Mouse (Mus musculus): ENCODE data around the gene Nkx2-3. TPM values are rescaled to one million over a fixed set of nuclear protein-coding genes. Genes with fewer than 3 reads are reported as not detected.
A peak's percentile ranks its signal among the peaks of the same experiment; 100 is the strongest.

Nkx2-3 gene
- polyA plus RNA-seq (2012; rRNA removed), result 9.1 and 11.7 TPM in 2 replicates

DNA sequence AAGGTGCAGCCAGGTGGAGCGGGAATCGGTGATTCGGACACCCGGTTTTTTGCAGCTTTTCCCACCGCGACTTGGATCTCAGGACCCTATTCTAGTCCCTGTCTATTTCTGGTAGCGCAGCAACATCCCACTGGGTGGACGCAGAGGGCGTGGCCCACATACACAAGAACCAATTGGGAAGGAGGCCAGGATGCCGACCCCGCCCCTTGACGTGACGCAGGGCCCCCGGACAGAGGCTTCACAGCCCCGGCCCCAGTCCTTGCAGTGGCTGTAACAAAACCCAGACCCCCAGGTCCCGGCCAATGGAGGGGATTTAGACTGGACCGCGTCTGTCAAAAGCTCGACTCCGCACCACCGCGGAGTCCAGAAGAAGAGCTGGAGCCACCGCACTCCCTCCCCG is at the start of gene Nkx2-3:
Gene Nkx2-3, plus strand, starts transcription at position 275 of the 400 bp plus-strand sequence.
- no peak for DNase-seq (ENCODE audit: low read depth, low spot score)
- 4% methylated on average over 24 of the region's 24 CpGs for WGBS

- DNase-seq (ENCODE audit: low read depth, low spot score), result no peak
- WGBS, result 44% methylated on average over 5 of the region's 5 CpGs
These were observed 49.0 kb upstream of the Nkx2-3 start for GRCm38 (mm10) chr19:43563166-43563565.

- WGBS, result 59% methylated on average over 9 of the region's 9 CpGs
- no peak for DNase-seq (ENCODE audit: low read depth, low spot score)
These were observed 43.8 kb upstream of the Nkx2-3 start for GRCm38 (mm10) chr19:43568298-43568697.

DNA sequence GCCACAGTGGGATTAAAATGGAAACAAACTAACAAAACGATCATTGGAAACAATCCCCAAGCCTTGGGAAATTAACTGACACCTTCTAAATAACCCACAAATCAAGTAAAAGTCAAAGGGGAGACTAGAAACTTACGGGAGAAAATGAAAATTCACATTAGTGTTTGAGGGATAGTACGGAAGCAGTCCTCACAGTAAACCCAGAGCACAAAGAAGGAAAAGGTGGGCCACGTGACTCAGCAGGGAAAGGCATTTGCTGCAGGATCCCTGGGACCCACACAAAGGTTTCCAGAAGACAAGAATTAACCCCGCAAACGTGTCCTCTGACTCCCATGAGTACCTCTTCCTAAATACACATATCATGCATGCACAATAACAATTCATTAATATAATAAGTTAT is 43.0 kb upstream of the Nkx2-3 start:
- DNase-seq (ENCODE audit: low read depth, low spot score), result no peak
- WGBS, result 67% methylated on average over 6 of the region's 6 CpGs

- peak; percentile 56 for DNase-seq (ENCODE audit: low read depth, low spot score)
- WGBS, result 13% methylated on average over 32 of the region's 32 CpGs
These were observed 41.0 kb upstream of the Nkx2-3 start for GRCm38 (mm10) chr19:43570831-43571790.

DNA sequence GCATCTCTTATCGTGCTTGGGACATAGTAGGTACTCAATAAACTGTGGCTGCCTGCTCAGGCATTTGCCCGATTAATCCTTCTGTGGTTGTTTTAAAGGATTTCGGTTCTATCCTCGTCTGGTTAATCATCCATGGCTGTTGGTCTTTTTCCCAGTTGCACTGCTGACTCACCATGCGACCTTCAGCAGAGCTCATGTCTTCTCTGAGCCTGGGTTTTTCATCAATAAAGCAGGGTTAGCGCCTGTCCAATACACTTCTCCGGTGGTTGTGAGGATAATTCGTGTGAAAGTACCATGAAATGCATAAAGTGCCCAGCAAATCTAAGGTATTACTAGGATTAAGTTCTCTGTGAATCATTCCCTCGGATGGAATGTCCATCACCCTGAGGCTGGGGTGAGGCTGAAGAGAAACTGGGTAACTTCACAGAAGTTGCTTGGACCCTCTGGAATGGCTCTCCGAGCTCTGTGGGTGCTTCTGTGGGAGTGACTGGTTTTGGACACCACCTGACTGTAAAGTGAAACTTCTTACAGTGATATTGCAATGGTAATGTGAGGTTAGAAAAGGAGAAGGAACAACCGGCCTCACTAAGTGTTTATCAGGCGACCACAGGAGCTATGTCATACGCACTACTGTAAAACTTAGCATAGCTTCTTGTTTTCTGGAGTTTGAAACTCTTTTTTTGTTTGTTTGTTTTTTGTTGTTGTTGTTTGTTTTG is 32.9 kb upstream of the Nkx2-3 start:
- DNase-seq (ENCODE audit: low read depth, low spot score), result no peak
- 49% methylated on average over 13 of the region's 13 CpGs for WGBS

DNA sequence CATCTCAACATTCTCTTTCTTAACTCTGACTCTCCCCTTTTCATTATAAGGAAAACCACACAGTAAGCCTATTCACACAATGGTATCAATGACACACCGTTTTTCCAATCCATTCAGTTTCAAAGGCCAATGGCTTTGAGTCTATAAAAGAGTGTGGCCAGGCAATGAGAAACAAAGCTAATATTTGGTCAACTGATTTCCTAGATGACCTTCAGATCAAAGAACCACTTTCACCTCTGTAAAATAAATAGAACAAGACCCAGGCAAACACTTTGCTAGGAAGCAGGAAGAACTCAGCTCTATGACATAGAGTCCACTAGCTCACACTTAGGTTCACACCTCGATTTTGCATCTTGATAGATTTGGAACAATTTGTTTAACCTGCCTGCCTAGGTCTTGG is 30.9 kb upstream of the Nkx2-3 start:
- DNase-seq (ENCODE audit: low read depth, low spot score), result no peak
- 40% methylated on average over 2 of the region's 2 CpGs for WGBS

DNA sequence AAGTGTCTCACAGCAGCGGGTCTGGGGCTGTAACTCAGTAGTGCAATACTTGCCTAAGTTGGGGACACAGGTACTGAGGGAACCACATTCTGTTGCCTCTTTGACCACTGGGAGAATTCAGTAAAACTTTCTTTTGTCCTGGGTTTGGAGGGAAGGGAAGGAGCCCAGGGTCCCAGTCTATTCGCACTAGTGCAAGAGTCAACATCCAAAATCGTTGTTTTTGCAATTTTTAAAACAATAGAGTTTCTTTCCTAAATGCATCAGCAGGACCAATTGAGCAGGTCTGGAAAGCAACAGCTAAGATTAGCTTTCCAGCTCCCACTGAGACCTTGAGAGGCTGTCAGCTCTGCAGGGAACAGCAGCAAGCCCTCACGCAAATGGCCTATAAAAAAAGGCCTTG is 28.9 kb upstream of the Nkx2-3 start:
- 34% methylated on average over 4 of the region's 4 CpGs for WGBS
- DNase-seq (ENCODE audit: low read depth, low spot score), result no peak

- DNase-seq (ENCODE audit: low read depth, low spot score), result no peak
- 15% methylated on average over 17 of the region's 17 CpGs for WGBS
These were observed 28.5 kb upstream of the Nkx2-3 start for GRCm38 (mm10) chr19:43583595-43583994.

GRCm38 (mm10) chr19:43584788-43585187 is 27.3 kb upstream of the Nkx2-3 start:
- WGBS, result 1% methylated on average over 13 of the region's 13 CpGs
- DNase-seq (ENCODE audit: low read depth, low spot score), result no peak

DNA sequence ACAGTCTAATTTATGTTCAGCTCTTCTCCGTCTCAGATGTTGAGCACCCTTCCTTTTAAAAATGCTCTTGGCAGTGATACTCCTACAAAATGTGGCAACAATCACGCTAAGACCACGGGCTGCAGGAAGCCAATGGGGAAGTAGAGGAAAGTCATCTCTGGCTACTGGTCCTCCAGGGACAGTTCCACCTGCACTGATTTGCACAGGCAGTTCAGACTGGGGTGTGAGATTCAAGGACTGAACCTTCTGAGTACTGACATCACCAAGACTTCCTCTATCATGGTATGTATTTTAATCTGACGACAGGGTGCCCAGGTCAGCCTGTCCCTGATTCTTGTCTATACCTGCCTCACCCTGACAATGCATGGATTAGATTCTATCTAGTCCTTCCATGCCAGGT is 20.1 kb upstream of the Nkx2-3 start:
- no peak for DNase-seq (ENCODE audit: low read depth, low spot score)
- 61% methylated on average over 4 of the region's 4 CpGs for WGBS

DNA sequence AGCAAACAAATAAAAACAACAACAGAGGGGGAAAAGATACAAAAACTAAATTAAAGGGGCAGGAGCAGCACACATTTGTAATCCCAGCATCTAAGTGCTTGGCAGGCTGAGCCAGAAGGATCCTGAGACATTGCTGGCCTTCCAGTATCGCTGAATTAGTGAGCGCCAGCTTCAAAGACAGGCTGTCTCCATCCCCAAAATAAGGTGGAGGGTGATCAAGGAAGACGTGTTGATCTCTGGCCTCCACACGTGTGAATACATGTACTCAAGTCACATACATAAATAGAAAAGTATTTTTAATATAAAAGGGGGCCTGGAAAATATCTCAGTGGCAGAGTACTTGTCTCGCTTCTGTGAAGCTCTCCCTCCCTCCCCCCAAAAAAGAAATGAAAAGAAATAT is 15.1 kb upstream of the Nkx2-3 start:
- 45% methylated on average over 5 of the region's 5 CpGs for WGBS

DNA sequence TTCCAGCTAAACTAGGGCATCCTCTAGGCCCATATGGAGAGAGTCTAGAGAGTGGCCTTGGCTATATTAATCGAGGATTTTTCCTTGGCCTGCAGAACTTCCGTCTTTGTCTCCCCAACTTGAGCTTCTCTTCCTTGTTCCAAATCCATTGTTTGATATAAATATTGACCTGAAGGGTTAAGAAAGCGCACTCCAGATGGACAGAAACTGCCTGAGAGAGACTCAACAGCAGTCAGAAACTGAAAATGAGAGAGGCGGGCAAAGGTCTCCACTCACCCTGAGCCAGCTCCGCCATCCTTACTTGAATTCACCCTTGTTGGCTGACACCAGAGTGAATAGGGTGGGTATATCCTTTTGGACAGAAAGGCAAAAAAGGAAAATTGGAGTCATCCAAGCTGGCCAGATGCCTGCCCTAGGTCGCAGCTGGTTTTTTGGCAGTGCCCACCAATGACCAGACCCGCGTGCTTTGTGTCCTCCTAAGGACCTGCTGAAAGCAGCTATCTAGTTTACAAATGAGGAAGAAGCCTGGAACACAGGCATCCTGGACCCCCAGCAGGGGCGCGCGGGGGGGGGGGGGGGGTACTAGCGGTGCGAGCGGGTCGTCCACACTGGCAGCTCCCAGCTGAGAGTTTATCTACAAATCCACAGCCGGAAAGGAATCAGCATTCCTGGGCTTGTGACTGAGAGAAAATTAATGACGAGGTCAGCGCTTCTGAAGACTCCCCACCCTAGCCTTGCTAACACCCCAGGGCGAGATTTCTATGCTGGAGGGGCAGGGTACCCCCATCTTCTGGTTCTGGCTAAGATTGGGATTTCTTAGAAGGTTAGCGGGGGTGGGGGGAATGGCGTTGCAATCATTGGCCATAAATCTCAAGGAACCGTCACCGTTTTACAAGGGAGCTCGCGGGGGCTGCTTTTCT is 13.1 kb upstream of the Nkx2-3 start:
- 9% methylated on average over 25 of the region's 25 CpGs for WGBS
- no peak for DNase-seq (ENCODE audit: low read depth, low spot score)

More for the DNA sequence above, 15.1 kb upstream of the Nkx2-3 start:
- DNase-seq (ENCODE audit: low read depth, low spot score), result no peak

DNA sequence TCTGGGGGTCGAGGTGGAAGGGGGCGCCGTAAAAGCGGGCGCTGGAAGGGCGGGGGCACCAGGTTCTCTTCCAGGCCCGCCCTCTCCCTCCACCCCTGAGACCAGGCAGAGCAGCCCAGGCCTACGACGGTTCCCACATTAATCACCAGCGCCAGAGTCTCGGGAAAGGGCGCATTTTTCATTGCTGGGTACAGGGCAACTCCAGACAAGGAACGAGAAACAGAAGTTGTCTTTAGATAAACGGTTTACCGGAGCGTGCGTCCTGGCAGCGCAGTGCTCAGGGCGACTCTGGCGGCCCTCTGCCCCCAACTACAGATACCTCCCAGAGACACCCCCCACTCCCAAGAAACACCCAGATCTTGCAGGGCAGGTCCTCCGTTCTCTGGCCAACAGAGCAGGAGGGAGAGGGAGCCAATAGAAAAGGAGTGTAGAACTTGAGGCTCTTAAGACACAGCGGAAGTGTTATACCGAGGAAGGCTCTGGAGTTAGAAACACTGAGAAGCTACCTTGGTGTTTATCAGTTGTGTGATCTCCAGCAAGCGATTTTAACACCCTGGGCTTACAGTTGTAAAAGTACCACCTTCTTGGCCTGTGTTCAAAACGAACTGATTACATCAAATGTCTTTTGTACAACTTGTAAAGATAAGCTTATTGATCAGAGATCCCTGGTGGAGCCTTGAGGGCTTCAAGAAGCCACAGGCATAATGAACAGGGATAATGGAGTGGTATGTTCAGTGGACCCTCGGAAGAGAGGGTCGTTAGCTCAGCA is 12.2 kb upstream of the Nkx2-3 start:
- WGBS, result 5% methylated on average over 27 of the region's 27 CpGs
- no peak for DNase-seq (ENCODE audit: low read depth, low spot score)

- whole genome bisulfite sequencing, result 20% methylated on average over 33 of the region's 33 CpGs
- no peak for DNase-seq (ENCODE audit: low read depth, low spot score)
These were observed 11.4 kb upstream of the Nkx2-3 start for GRCm38 (mm10) chr19:43600545-43601331.

- DNase-seq (ENCODE audit: low read depth, low spot score), result no peak
- WGBS, result 22% methylated on average over 27 of the region's 27 CpGs
These were observed 10.7 kb upstream of the Nkx2-3 start for GRCm38 (mm10) chr19:43601440-43601839.

- no peak for DNase-seq (ENCODE audit: low read depth, low spot score)
- 29% methylated on average over 12 of the region's 12 CpGs for WGBS
These were observed 10.0 kb upstream of the Nkx2-3 start for GRCm38 (mm10) chr19:43601996-43602590.

DNA sequence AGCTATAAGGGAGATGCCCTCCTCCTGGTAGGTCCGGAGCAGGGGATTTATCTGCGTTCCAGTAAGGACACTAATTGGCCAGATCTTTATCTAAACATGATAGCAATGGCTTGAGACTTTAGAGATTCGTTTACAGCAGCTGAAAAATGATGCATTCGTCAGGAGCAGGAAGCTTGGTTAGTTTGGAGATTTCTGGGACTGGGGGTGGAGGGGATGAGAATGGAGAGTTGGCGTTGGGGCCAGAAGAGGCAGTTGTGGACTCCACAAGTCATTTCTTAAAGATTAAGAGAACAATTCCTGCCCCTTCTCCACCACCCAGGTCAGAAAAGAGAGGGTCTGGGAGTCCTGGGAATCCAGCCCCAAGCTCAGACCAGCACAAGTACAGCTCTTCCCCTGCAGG is 8.6 kb upstream of the Nkx2-3 start:
- 28% methylated on average over 5 of the region's 5 CpGs for WGBS
- DNase-seq (ENCODE audit: low read depth, low spot score), result no peak
